Mouse (Mus musculus) G1E (cell line): ENCODE measurements around the gene 2410004B18Rik.

Experiments
- CTCF ChIP-seq: IDR thresholded peaks from 2 replicates; pipeline ENCODE4 v1.5.1; 2012; ENCODE audit warnings: low read depth, low read length, inconsistent platforms, mixed read lengths
- GATA1 ChIP-seq: IDR thresholded peaks from 2 replicates; pipeline ENCODE4 v1.6.1; 2012; ENCODE audit warnings: borderline replicate concordance, low read length, inconsistent platforms, mixed read lengths
- POLR2AphosphoS5 ChIP-seq: IDR thresholded peaks from 2 replicates; pipeline ENCODE4 v1.6.1; 2012; ENCODE audit warnings: low read depth, low read length, inconsistent platforms; ENCODE audit not compliant: insufficient replicate concordance

- TF ChIP-seq CTCF = no peak
- TF ChIP-seq GATA1 = no peak
- TF ChIP-seq POLR2AphosphoS5 = no peak
Measured at GRCm38 (mm10) chr3:145986317-145987001, 48.6 kb downstream of the 2410004B18Rik start.
